Mouse (Mus musculus): Measurements from ENCODE around the gene Dgkh. TPM values are rescaled to one million over a fixed set of nuclear protein-coding genes. Genes with fewer than 3 reads are reported as not detected.

The Dgkh gene
- polyA plus RNA-seq (2012; rRNA removed; ENCODE audit: low replicate concordance), result 0.13 and 0.28 TPM in 2 replicates

GRCm38 (mm10) chr14:78732617-78733312 is at the start of gene Dgkh:
Gene Dgkh, minus strand, starts transcription at chr14:78732776.

GRCm38 (mm10) chr14:78536281-78537165 is 196.1 kb downstream of the Dgkh start, which contains the start of gene Akap11:
Gene Akap11, minus strand, starts transcription at chr14:78536808.

Other genes starting within 250 kb of the Dgkh start
- gene Akap11, start 196.0 kb downstream of the Dgkh start, polyA plus RNA-seq (2012; rRNA removed; ENCODE audit: low replicate concordance), result 0.72 and 1.4 TPM in 2 replicates
- 8.8 and 12.5 TPM in 2 replicates for gene Vwa8, start 116.3 kb upstream of the Dgkh start, polyA plus RNA-seq (2012; rRNA removed; ENCODE audit: low replicate concordance)

Measured in duodenum, adult 2 months (tissue).